Mouse (Mus musculus) thymus, postnatal 0 days (tissue): ENCODE measurements around the gene Olfr366. TPM values are rescaled to one million over a fixed set of nuclear protein-coding genes. Genes with fewer than 3 reads are reported as not detected.
"Not testable (repeated sequence)": the region's sequence is repeated elsewhere in the genome, so short reads cannot be mapped to it uniquely, and the experiment has no call there.

Source experiments
- DNase-seq: peaks from one replicate; pipeline ENCODE4 v3.0.0-alpha.2; 2015; ENCODE audit warnings: low spot score
- polyA plus RNA-seq: library from polyadenylated mRNA; unstranded; fragments of >200 nt; fragmentation: Nextera tagmentation; extraction: Ambion mirVana; gene quantifications from 2 replicates; pipeline ENCODE4 v1.2.1, GENCODE M21; 2015

The Olfr366 gene
- polyA plus RNA-seq, result not detected in 2 replicates

DNA sequence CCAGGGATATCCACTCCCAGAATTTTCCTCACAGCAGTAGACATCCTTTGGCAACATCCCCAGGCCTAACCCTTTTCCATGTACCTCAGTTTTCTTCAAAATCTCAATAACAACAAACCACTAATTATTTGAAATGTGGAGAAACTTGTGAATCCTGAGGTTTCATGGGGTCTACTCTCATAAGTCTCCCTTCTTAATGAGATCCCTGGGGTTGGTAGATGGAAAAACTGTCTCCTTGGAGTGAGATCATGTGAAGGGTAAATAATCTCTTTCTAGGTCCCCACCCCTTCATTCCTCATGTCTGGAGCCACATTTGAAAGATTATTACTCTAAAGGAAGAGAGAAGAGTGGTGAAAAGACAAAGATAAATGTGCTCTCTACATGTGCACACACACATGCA, at the start of gene Olfr366:
Olfr366 (plus strand) TSS at position 301 of the 400 bp plus-strand sequence.
- DNase-seq, result no peak

DNA sequence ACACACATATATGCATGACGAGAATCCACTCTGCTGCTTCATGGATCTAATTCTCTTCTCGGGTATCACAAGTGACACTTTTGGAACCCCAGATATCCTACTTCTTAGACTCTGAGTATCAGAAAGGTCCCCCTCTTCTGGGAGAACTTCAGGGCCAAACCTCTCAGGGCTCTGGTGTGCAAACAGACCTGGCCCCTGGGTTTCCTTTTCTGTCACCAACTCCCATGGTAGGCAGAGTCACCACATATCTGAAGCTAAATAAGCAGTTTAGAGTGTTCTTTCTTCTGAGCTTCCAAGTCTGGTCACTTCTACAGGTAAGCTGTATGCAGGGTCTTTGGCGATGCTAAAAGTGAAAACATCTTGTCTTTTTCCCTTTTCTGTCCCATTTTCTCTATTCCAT, 23.5 kb upstream of the Olfr366 start, which contains the start of gene Olfr365:
Olfr365 (plus strand) TSS at position 301 of the 400 bp plus-strand sequence.
- no peak for DNase-seq

DNA sequence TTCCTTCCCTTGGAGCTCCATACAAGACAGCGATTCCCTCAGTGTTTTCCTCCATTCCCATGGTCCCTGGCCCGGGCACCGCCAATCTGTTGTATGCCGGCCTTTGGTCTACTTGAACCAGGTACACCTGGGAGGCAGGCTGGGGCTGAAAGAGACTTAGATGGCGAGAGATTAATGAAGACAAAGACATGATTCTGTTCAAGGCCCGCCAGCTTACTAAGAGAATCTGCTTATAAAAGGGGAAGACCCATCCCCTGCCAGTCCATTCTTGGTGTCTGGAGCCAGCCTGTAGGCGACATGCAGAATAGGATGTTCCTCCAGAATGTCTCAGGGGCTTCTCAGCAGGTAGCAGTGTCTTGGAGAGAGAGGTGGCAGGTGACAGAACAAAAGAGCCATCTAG, 50.4 kb downstream of the Olfr366 start:
- not testable (repeated sequence) for DNase-seq

Other genes starting within 250 kb of the Olfr366 start
- gene Olfr357, start 217.7 kb upstream of the Olfr366 start, polyA plus RNA-seq, result not detected in 2 replicates
- not detected in 2 replicates for gene Olfr358, start 202.2 kb upstream of the Olfr366 start, polyA plus RNA-seq
- not detected in 2 replicates for gene Olfr360, start 145.8 kb upstream of the Olfr366 start, polyA plus RNA-seq
- gene Olfr361, start 122.3 kb upstream of the Olfr366 start, polyA plus RNA-seq, result not detected in 2 replicates
- gene Olfr362, start 93.7 kb upstream of the Olfr366 start, polyA plus RNA-seq, result not detected in 2 replicates
- not detected in 2 replicates for gene Olfr364-ps1, start 72.3 kb upstream of the Olfr366 start, polyA plus RNA-seq
- gene Olfr365, start 23.4 kb upstream of the Olfr366 start, polyA plus RNA-seq, result not detected in 2 replicates
- gene Olfr368, start 114.9 kb downstream of the Olfr366 start, polyA plus RNA-seq, result not detected in 2 replicates
- gene Pdcl, start 147.8 kb downstream of the Olfr366 start, polyA plus RNA-seq, result 58.0 and 59.3 TPM in 2 replicates
- gene Rc3h2, start 211.3 kb downstream of the Olfr366 start, polyA plus RNA-seq, result 8.9 and 12.4 TPM in 2 replicates
- gene Zbtb26, start 231.6 kb downstream of the Olfr366 start, polyA plus RNA-seq, result 3.6 and 4.7 TPM in 2 replicates
- 5.1 and 5.8 TPM in 2 replicates for gene Zbtb6, start 231.6 kb downstream of the Olfr366 start, polyA plus RNA-seq
- 19.8 and 25.7 TPM in 2 replicates for gene Rabgap1, start 231.7 kb downstream of the Olfr366 start, polyA plus RNA-seq